Mouse (Mus musculus) left cerebral cortex, postnatal 25 days (tissue): ENCODE measurements around the gene Smagp. TPM values are rescaled to one million over a fixed set of nuclear protein-coding genes. Genes with fewer than 3 reads are reported as not detected.

Source experiments
- microRNA-seq, 2 experiments: library from miRNA; unstranded; fragments of <30 nt; microRNA quantifications; one replicate each; pipeline ENCODE4 v1.2.0; 2022
- total RNA-seq, 2 experiments: library from RNA; stranded (reverse); gene quantifications; 2 replicates each; pipeline ENCODE4 v1.2.3; 2021

Gene Smagp
- total RNA-seq, 2 experiments from 2014 or later: 1.6 to 2.2 TPM

Small RNA genes lying within 50 kb of the gene (microRNA-seq; reads per million reads assigned to microRNA genes)
- 0 reads per million in 2 experiments for gene Mir6961

Other genes with a start within 250 kb of the Smagp start
- gene Gm5475, start 214.8 kb downstream of the Smagp start, total RNA-seq: not detected
- gene Slc11a2, start 211.9 kb downstream of the Smagp start, total RNA-seq: 10 to 100 TPM; 54.1 to 63.5 TPM
- 10 to 100 TPM; 60.7 to 63.6 TPM for gene Letmd1, start 167.9 kb downstream of the Smagp start, total RNA-seq
- 10 to 100 TPM; 36.2 to 36.8 TPM for gene Csrnp2, start 141.5 kb downstream of the Smagp start, total RNA-seq
- gene Tfcp2, start 84.9 kb downstream of the Smagp start, total RNA-seq: 10 to 100 TPM; 28.9 to 30.3 TPM
- 100 to 1,000 TPM; 132 to 133 TPM for gene Pou6f1, start 37.0 kb downstream of the Smagp start, total RNA-seq
- 100 to 1,000 TPM; 109 to 112 TPM for gene Dazap2, start 21.6 kb downstream of the Smagp start, total RNA-seq
- gene Bin2, start 32.6 kb upstream of the Smagp start, total RNA-seq: 1 to 10 TPM; 5.5 to 6.7 TPM
- gene Cela1, start 51.0 kb upstream of the Smagp start, total RNA-seq: 1 to 10 TPM; 1.7 to 5.0 TPM
- gene Galnt6, start 92.4 kb upstream of the Smagp start, total RNA-seq: 1 to 10 TPM; 2.9 to 4.0 TPM
- 10 to 100 TPM; 66.5 to 79.7 TPM for gene Slc4a8, start 124.8 kb upstream of the Smagp start, total RNA-seq
- gene Scn8a, start 232.9 kb upstream of the Smagp start, total RNA-seq: 100 to 1,000 TPM; 212 to 242 TPM